In genomic region chr16:12884556-12884955, GRCm38 (mm10) we compare ENCODE assay signal across 14 mouse cellular contexts.
A peak's percentile ranks its signal among the peaks of the same experiment; 100 is the strongest.
DNase-seq lines count a peak whose midpoint lies in the region; ATAC-seq lines count a peak whose summit lies in the region.
"Had no signal": no experiment of that assay in that cellular context is flagged by ENCODE, and none has a peak within 500 bp of the region (broad histone marks: within the 10 kb centered on the region; RNA-seq: fewer than 3 reads in every experiment).

No protein-coding gene starts in this region.

- H3K4me3 ChIP-seq in forebrain, embryonic 16.5 days (replicated peaks; ENCODE audit: low read length) = no peak overlapping the region
- no peak overlapping the region for H3K4me3 ChIP-seq in heart, embryonic 10.5 days
- H3K4me3 ChIP-seq: limb, embryonic 15.5 days; neural tube, embryonic 15.5 days had no signal

- no peak overlapping the region for H3K9ac ChIP-seq in forebrain, embryonic 16.5 days (replicated peaks; ENCODE audit: low read depth, low read length)
- H3K9ac ChIP-seq: limb, embryonic 15.5 days; neural tube, embryonic 15.5 days had no signal

- no peaks in the 10 kb centered on the region for H3K9me3 ChIP-seq in forebrain, embryonic 16.5 days (ENCODE audit: control insufficient read depth, low read length)
- no peaks in the 10 kb centered on the region for H3K9me3 ChIP-seq in heart, embryonic 10.5 days
- H3K9me3 ChIP-seq: limb, embryonic 15.5 days; neural tube, embryonic 15.5 days had no signal

- peaks cover 14% of the 10 kb centered on the region for H3K4me1 ChIP-seq in forebrain, embryonic 16.5 days (replicated peaks; ENCODE audit: control insufficient read depth, insufficient read depth, low read length)
- H3K4me1 ChIP-seq in heart, embryonic 10.5 days = peaks cover 14% of the 10 kb centered on the region
- H3K4me1 ChIP-seq: limb, embryonic 15.5 days had no signal

- no peak overlapping the region for H3K27ac ChIP-seq in forebrain, embryonic 16.5 days (ENCODE audit: low read length)
- H3K27ac ChIP-seq in heart, embryonic 10.5 days = no peak overlapping the region
- H3K27ac ChIP-seq: limb, embryonic 15.5 days; neural tube, embryonic 15.5 days had no signal

- no peak overlapping the region for H3K4me2 ChIP-seq in forebrain, embryonic 16.5 days (ENCODE audit: low read length)
- H3K4me2 ChIP-seq: limb, embryonic 15.5 days; neural tube, embryonic 15.5 days had no signal

- peak; percentile 40 for ATAC-seq in forebrain, embryonic 16.5 days
- ATAC-seq: Patski had no signal

- H3K36me3 ChIP-seq in forebrain, embryonic 16.5 days (ENCODE audit: control insufficient read depth, insufficient read depth) = no peaks in the 10 kb centered on the region
- H3K36me3 ChIP-seq in heart, embryonic 10.5 days = no peaks in the 10 kb centered on the region
- H3K36me3 ChIP-seq: limb, embryonic 15.5 days; neural tube, embryonic 15.5 days had no signal

- peak; percentile 20 for DNase-seq in cerebellum, adult 9-10 months
- no peak for DNase-seq in cerebellum, adult 8-10 months
- DNase-seq in R1 (ENCODE audit: low read depth, low spot score) = peak; percentile 64
- peak; percentile 19 for DNase-seq in mesoderm, embryonic 11.5 days (ENCODE audit: low read depth, low spot score)
- DNase-seq in adrenal gland, postnatal 14 days = no peak
- no peak for DNase-seq in adrenal gland, adult 18-20 months (ENCODE audit: low spot score in 2 of 2)
- no peak for DNase-seq in heart, embryonic 10.5 days (ENCODE audit: low spot score)
- DNase-seq: adrenal gland, adult 2 months; heart, postnatal 4 days; right cerebral cortex, adult 18-20 months had no signal

- 4% methylated on average over 3 of the region's 3 CpGs for WGBS in forebrain, embryonic 16.5 days
- 22% methylated on average over 3 of the region's 3 CpGs for WGBS in heart, embryonic 10.5 days

- H3K27me3 ChIP-seq in forebrain, embryonic 16.5 days (replicated peaks; ENCODE audit: control insufficient read depth, insufficient read depth, low read length) = no peaks in the 10 kb centered on the region
- H3K27me3 ChIP-seq in heart, embryonic 10.5 days (ENCODE audit: insufficient read depth, poor library complexity, severe bottlenecking) = no peaks in the 10 kb centered on the region
- H3K27me3 ChIP-seq: limb, embryonic 15.5 days; neural tube, embryonic 15.5 days; Patski had no signal

Comparison
In these comparisons a context has a peak if more than half of its experiments do, and no peak if none do; other contexts are left out.
1. DNase-seq: peak in cerebellum, adult 9-10 months (single experiment), R1 (single experiment) and mesoderm, embryonic 11.5 days (single experiment); none in cerebellum, adult 8-10 months (single experiment), adrenal gland, postnatal 14 days (single experiment), adrenal gland, adult 18-20 months (0 of 2) and heart, embryonic 10.5 days (single experiment).